Mouse (Mus musculus): ENCODE measurements around the gene Marveld2.

- no peak for TF ChIP-seq POLR2A (IDR thresholded peaks at IDR 0.05; ENCODE audit: insufficient read length, low read depth)
- TF ChIP-seq USF1 (IDR thresholded peaks at IDR 0.05; ENCODE audit: low read depth) = no peak
Observed at GRCm38 (mm10) chr13:100607756-100608155, 9.0 kb downstream of the Marveld2 start.

Data from myocyte (in vitro differentiated cells).